Mouse (Mus musculus) hindbrain, embryonic 15.5 days (tissue): ENCODE measurements around the gene Vsig8. TPM values are rescaled to one million over a fixed set of nuclear protein-coding genes. Genes with fewer than 3 reads are reported as not detected.
A peak's percentile ranks its signal among the peaks of the same experiment; 100 is the strongest.

Experiments used
- ATAC-seq: fragments of 200-750 bp; cut with Nextera tagmentation; 2 replicates; pipeline ENCODE4 v1.8.0; 2017; ENCODE audit warnings: low read depth, moderate number of reproducible peaks, moderate TSS enrichment; ENCODE audit not compliant: low FRiP score
- H3K27ac ChIP-seq: fragments of 300-500 bp; sonication (generic); replicated peaks from 2 replicates; pipeline ENCODE4 v1.5.1; 2015; ENCODE audit warnings: mild to moderate bottlenecking, inconsistent platforms
- H3K27me3 ChIP-seq: fragments of 300-500 bp; sonication (generic); 2 replicates; pipeline ENCODE4 v1.6.1; 2015; ENCODE audit warnings: control low read depth, inconsistent platforms
- H3K36me3 ChIP-seq: fragments of 300-500 bp; sonication (generic); 2 replicates; pipeline ENCODE4 v1.6.1; 2015; ENCODE audit warnings: control low read depth, inconsistent platforms
- H3K4me1 ChIP-seq: fragments of 300-500 bp; sonication (generic); replicated peaks from 2 replicates; pipeline ENCODE4 v1.6.1; 2015; ENCODE audit warnings: control low read depth, inconsistent platforms
- H3K4me2 ChIP-seq: fragments of 300-500 bp; sonication (generic); 2 replicates; pipeline ENCODE4 v1.6.1; 2015; ENCODE audit warnings: moderate library complexity, mild to moderate bottlenecking, inconsistent platforms
- H3K4me3 ChIP-seq: fragments of 300-500 bp; sonication (generic); 2 replicates; pipeline ENCODE4 v1.5.1; 2015; ENCODE audit warnings: mild to moderate bottlenecking, inconsistent platforms
- H3K9ac ChIP-seq: fragments of 300-500 bp; sonication (generic); 2 replicates; pipeline ENCODE4 v1.6.1; 2015; ENCODE audit warnings: inconsistent platforms
- H3K9me3 ChIP-seq: fragments of 300-500 bp; sonication (generic); 2 replicates; pipeline ENCODE4 v1.6.1; 2016; ENCODE audit warnings: control low read depth, inconsistent platforms
- WGBS: fragments of 180-500 bp; shearing (Covaris S2); methylation state at CpG from one replicate; pipeline ENCODE4 v1.1.7; 2015; 5-methylcytosine and 5-hydroxymethylcytosine counted together
- polyA plus RNA-seq: library from polyadenylated mRNA; unstranded; fragments of >200 nt; fragmentation: Nextera tagmentation; extraction: Ambion mirVana; gene quantifications from 2 replicates; pipeline ENCODE4 v1.2.1, GENCODE M21; 2015

Vsig8 gene
- 0.71 and 1.1 TPM in 2 replicates for polyA plus RNA-seq

- H3K4me1 ChIP-seq: peaks cover 5% of the 10 kb centered on the region
- H3K27ac ChIP-seq: no peak within 1 kb of the TSS
- H3K9me3 ChIP-seq: no peaks in the 10 kb centered on the region
- no peaks in the 10 kb centered on the region for H3K27me3 ChIP-seq
- ATAC-seq: no peak
- no peak within 1 kb of the TSS for H3K9ac ChIP-seq
- no peaks in the 10 kb centered on the region for H3K36me3 ChIP-seq
- no peak within 1 kb of the TSS for H3K4me3 ChIP-seq
- WGBS: 86% methylated on average over 11 of the region's 11 CpGs
- no peak within 1 kb of the TSS for H3K4me2 ChIP-seq
These were observed at the start of gene Vsig8 for GRCm38 (mm10) chr1:172555638-172556037. TSS of gene Vsig8 (plus strand) at chr1:172555938.

- WGBS: 57% methylated on average over 5 of the region's 5 CpGs
- H3K9ac ChIP-seq: no peak overlapping the region
- no peak for ATAC-seq
These were observed 48.7 kb upstream of the Vsig8 start for GRCm38 (mm10) chr1:172507001-172507400.

GRCm38 (mm10) chr1:172507701-172508100, 48.0 kb upstream of the Vsig8 start:
- Histone ChIP-seq H3K4me1 (peaks cover 18% of the 10 kb centered on the region), H3K9ac (no peak overlapping the region), H3K4me3 (no peak overlapping the region), H3K27me3 (no peaks in the 10 kb centered on the region), H3K4me2 (no peak overlapping the region), H3K36me3 (no peaks in the 10 kb centered on the region), H3K9me3 (no peaks in the 10 kb centered on the region), H3K27ac (no peak overlapping the region)
- no peak for ATAC-seq
- 96% methylated on average over 3 of the region's 3 CpGs for WGBS

More at GRCm38 (mm10) chr1:172507001-172507400, 48.7 kb upstream of the Vsig8 start:
- Histone ChIP-seq H3K27me3 (no peaks in the 10 kb centered on the region), H3K9me3 (no peaks in the 10 kb centered on the region), H3K4me3 (no peak overlapping the region), H3K27ac (no peak overlapping the region), H3K36me3 (no peaks in the 10 kb centered on the region), H3K4me2 (no peak overlapping the region), H3K4me1 (peaks cover 23% of the 10 kb centered on the region)

- Histone ChIP-seq H3K9ac (no peak overlapping the region), H3K4me1 (peaks cover 18% of the 10 kb centered on the region), H3K27ac (no peak overlapping the region), H3K27me3 (no peaks in the 10 kb centered on the region), H3K4me2 (no peak overlapping the region), H3K4me3 (no peak overlapping the region), H3K9me3 (no peaks in the 10 kb centered on the region), H3K36me3 (no peaks in the 10 kb centered on the region)
- WGBS: 42% methylated on average over 2 of the region's 2 CpGs
- no peak for ATAC-seq
These were observed 47.6 kb upstream of the Vsig8 start for GRCm38 (mm10) chr1:172508172-172508571.

GRCm38 (mm10) chr1:172509235-172509634, 46.5 kb upstream of the Vsig8 start:
- H3K4me1 ChIP-seq: peaks cover 16% of the 10 kb centered on the region
- H3K4me3 ChIP-seq: no peak overlapping the region
- no peaks in the 10 kb centered on the region for H3K27me3 ChIP-seq
- H3K9me3 ChIP-seq: no peaks in the 10 kb centered on the region
- no peak overlapping the region for H3K9ac ChIP-seq
- no peak overlapping the region for H3K4me2 ChIP-seq
- H3K36me3 ChIP-seq: no peaks in the 10 kb centered on the region
- WGBS: 78% methylated on average over 5 of the region's 5 CpGs
- ATAC-seq: no peak
- H3K27ac ChIP-seq: no peak overlapping the region

- Histone ChIP-seq H3K4me1 (peaks cover 12% of the 10 kb centered on the region), H3K9me3 (no peaks in the 10 kb centered on the region)
- ATAC-seq: no peak
These were observed 45.8 kb upstream of the Vsig8 start for GRCm38 (mm10) chr1:172509983-172510382.

GRCm38 (mm10) chr1:172510421-172510972, 45.2 kb upstream of the Vsig8 start:
- ATAC-seq: no peak
- no peak overlapping the region for H3K4me3 ChIP-seq
- H3K4me2 ChIP-seq: no peak overlapping the region
- H3K36me3 ChIP-seq: no peaks in the 10 kb centered on the region
- no peak overlapping the region for H3K27ac ChIP-seq
- 31% methylated on average over 13 of the region's 13 CpGs for WGBS
- no peak overlapping the region for H3K9ac ChIP-seq
- no peaks in the 10 kb centered on the region for H3K9me3 ChIP-seq
- H3K27me3 ChIP-seq: no peaks in the 10 kb centered on the region
- H3K4me1 ChIP-seq: peaks cover 12% of the 10 kb centered on the region

More at GRCm38 (mm10) chr1:172509983-172510382, 45.8 kb upstream of the Vsig8 start:
- H3K4me3 ChIP-seq: no peak overlapping the region
- H3K27ac ChIP-seq: no peak overlapping the region
- H3K36me3 ChIP-seq: no peaks in the 10 kb centered on the region
- no peaks in the 10 kb centered on the region for H3K27me3 ChIP-seq
- H3K4me2 ChIP-seq: no peak overlapping the region
- no peak overlapping the region for H3K9ac ChIP-seq
- WGBS: 55% methylated on average over 8 of the region's 8 CpGs

- 30% methylated on average over 13 of the region's 13 CpGs for WGBS
- peak overlapping the region; percentile 34; the same call in 1 of the 2 replicates for H3K4me2 ChIP-seq
- no peak for ATAC-seq
- H3K36me3 ChIP-seq: no peaks in the 10 kb centered on the region
- no peak overlapping the region for H3K4me3 ChIP-seq
- no peaks in the 10 kb centered on the region for H3K27me3 ChIP-seq
- H3K27ac ChIP-seq: no peak overlapping the region
- H3K9ac ChIP-seq: no peak overlapping the region
- H3K4me1 ChIP-seq: peaks cover 12% of the 10 kb centered on the region
- H3K9me3 ChIP-seq: no peaks in the 10 kb centered on the region
These were observed 42.8 kb upstream of the Vsig8 start for GRCm38 (mm10) chr1:172512962-172513361.

- ATAC-seq: no peak
- H3K27me3 ChIP-seq: no peaks in the 10 kb centered on the region
- no peaks in the 10 kb centered on the region for H3K36me3 ChIP-seq
- H3K27ac ChIP-seq: 0 out of 2 replicates have a peak overlapping the region, but pooled peaks have one; percentile 9
- peaks cover 12% of the 10 kb centered on the region for H3K4me1 ChIP-seq
- no peak overlapping the region for H3K9ac ChIP-seq
- no peak overlapping the region for H3K4me3 ChIP-seq
- WGBS: 74% methylated on average over 17 of the region's 17 CpGs
- H3K9me3 ChIP-seq: no peaks in the 10 kb centered on the region
- H3K4me2 ChIP-seq: no peak overlapping the region
These were observed 42.1 kb upstream of the Vsig8 start for GRCm38 (mm10) chr1:172513525-172514212.

- no peaks in the 10 kb centered on the region for H3K36me3 ChIP-seq
- H3K4me3 ChIP-seq: no peak overlapping the region
- H3K27ac ChIP-seq: 0 out of 2 replicates have a peak overlapping the region, but pooled peaks have one; percentile 9
- H3K4me1 ChIP-seq: peaks cover 12% of the 10 kb centered on the region
- WGBS: 78% methylated on average over 4 of the region's 4 CpGs
- H3K9me3 ChIP-seq: no peaks in the 10 kb centered on the region
- no peak for ATAC-seq
- H3K9ac ChIP-seq: no peak overlapping the region
- H3K4me2 ChIP-seq: no peak overlapping the region
- no peaks in the 10 kb centered on the region for H3K27me3 ChIP-seq
These were observed 41.6 kb upstream of the Vsig8 start for GRCm38 (mm10) chr1:172514213-172514529.

GRCm38 (mm10) chr1:172514551-172515268, 41.0 kb upstream of the Vsig8 start:
- H3K36me3 ChIP-seq: no peaks in the 10 kb centered on the region
- H3K4me1 ChIP-seq: peaks cover 12% of the 10 kb centered on the region
- H3K27ac ChIP-seq: 0 out of 2 replicates have a peak overlapping the region, but pooled peaks have one; percentile 9
- H3K27me3 ChIP-seq: no peaks in the 10 kb centered on the region
- 78% methylated on average over 7 of the region's 7 CpGs for WGBS
- ATAC-seq: no peak
- no peaks in the 10 kb centered on the region for H3K9me3 ChIP-seq
- H3K9ac ChIP-seq: no peak overlapping the region
- no peak overlapping the region for H3K4me2 ChIP-seq
- H3K4me3 ChIP-seq: no peak overlapping the region

GRCm38 (mm10) chr1:172515396-172515795, 40.3 kb upstream of the Vsig8 start:
- no peaks in the 10 kb centered on the region for H3K27me3 ChIP-seq
- no peak overlapping the region for H3K9ac ChIP-seq
- no peaks in the 10 kb centered on the region for H3K9me3 ChIP-seq
- no peak overlapping the region for H3K4me2 ChIP-seq
- ATAC-seq: no peak
- H3K4me1 ChIP-seq: peaks cover 16% of the 10 kb centered on the region
- H3K4me3 ChIP-seq: no peak overlapping the region
- no peak overlapping the region for H3K27ac ChIP-seq
- WGBS: 69% methylated on average over 1 of the region's 1 CpGs
- H3K36me3 ChIP-seq: no peaks in the 10 kb centered on the region
